Mouse (Mus musculus) frontal cortex, adult 2 months (tissue): ENCODE data around the gene Tprgl. TPM values are rescaled to one million over a fixed set of nuclear protein-coding genes. Genes with fewer than 3 reads are reported as not detected.

Experiments
- DNase-seq, 2 experiments: peaks; one replicate each; pipeline ENCODE4 v3.0.0; 2022; ENCODE audit warnings: low spot score in 1 of 2; ENCODE audit errors: extremely low spot score in 1 of 2
- polyA plus RNA-seq: library from polyadenylated mRNA; depleted of rRNA; stranded (reverse); fragments of >200 nt; gene quantifications from 2 replicates; pipeline ENCODE4 v1.2.3, GENCODE M21; 2012

Tprgl gene
- polyA plus RNA-seq, 1 experiment, result 200 TPM

GRCm38 (mm10) chr4:154163296-154163695 lies 2.8 kb upstream of the Tprgl start:
- DNase-seq, result peak in 1 of 2 experiments; percentile 84

- no peak for DNase-seq
Observed at GRCm38 (mm10) chr4:154159961-154160537, 417 bp downstream of the Tprgl start.

GRCm38 (mm10) chr4:154159002-154159401 lies 1.5 kb downstream of the Tprgl start:
- DNase-seq, result peak; percentile 71 to 91

- peak in 1 of 2 experiments; percentile 51 for DNase-seq
Observed at GRCm38 (mm10) chr4:154157970-154158662, 2.4 kb downstream of the Tprgl start.

GRCm38 (mm10) chr4:154156050-154156449 lies 4.4 kb downstream of the Tprgl start:
- DNase-seq, result no peak

GRCm38 (mm10) chr4:154154104-154154503 lies 6.4 kb downstream of the Tprgl start:
- DNase-seq, result no peak

GRCm38 (mm10) chr4:154146342-154146741 lies 14.1 kb downstream of the Tprgl start:
- DNase-seq, result no peak

- DNase-seq, result no peak
Observed at GRCm38 (mm10) chr4:154144712-154145111, 15.8 kb downstream of the Tprgl start.

GRCm38 (mm10) chr4:154142211-154143040 lies 18.0 kb downstream of the Tprgl start, which contains the start of gene Wrap73:
Gene Wrap73, plus strand, starts transcription at chr4:154142372.
- DNase-seq, result peak; percentile 58 to 90

- no peak for DNase-seq
Observed at GRCm38 (mm10) chr4:154141009-154141867, 19.2 kb downstream of the Tprgl start.

GRCm38 (mm10) chr4:154140213-154141008 lies 20.1 kb downstream of the Tprgl start:
- DNase-seq, result no peak

GRCm38 (mm10) chr4:154140182-154140212 lies 20.5 kb downstream of the Tprgl start, which contains the start of gene Trp73:
Gene Trp73, minus strand, starts transcription at chr4:154140208.
- DNase-seq, result no peak

- no peak for DNase-seq
Observed at GRCm38 (mm10) chr4:154139671-154140181, 20.7 kb downstream of the Tprgl start.

- DNase-seq, result no peak
Observed at GRCm38 (mm10) chr4:154137139-154137538, 23.3 kb downstream of the Tprgl start.

GRCm38 (mm10) chr4:154134803-154135202 lies 25.7 kb downstream of the Tprgl start:
- no peak for DNase-seq

GRCm38 (mm10) chr4:154131894-154132293 lies 28.6 kb downstream of the Tprgl start:
- DNase-seq, result no peak

GRCm38 (mm10) chr4:154129950-154130349 lies 30.5 kb downstream of the Tprgl start:
- DNase-seq, result no peak

GRCm38 (mm10) chr4:154127273-154127672 lies 33.2 kb downstream of the Tprgl start:
- no peak for DNase-seq

GRCm38 (mm10) chr4:154125202-154125601 lies 35.3 kb downstream of the Tprgl start:
- DNase-seq, result no peak

GRCm38 (mm10) chr4:154123553-154123952 lies 36.9 kb downstream of the Tprgl start:
- no peak for DNase-seq
